Mouse (Mus musculus) midbrain, postnatal 0 days (tissue): ENCODE results near the gene Lrmp. TPM values are rescaled to one million over a fixed set of nuclear protein-coding genes. Genes with fewer than 3 reads are reported as not detected.

Experiments
- ATAC-seq: fragments of 200-750 bp; cut with Nextera tagmentation; 2 replicates; pipeline ENCODE4 v1.8.0; 2017; ENCODE audit warnings: moderate number of reproducible peaks, mild to moderate bottlenecking, moderate TSS enrichment, moderate library complexity; ENCODE audit not compliant: low FRiP score
- DNase-seq: peaks from one replicate; pipeline ENCODE4 v3.0.0-alpha.2; 2015; ENCODE audit warnings: low spot score
- H3K27ac ChIP-seq: fragments of 300-500 bp; sonication (generic); 2 replicates; pipeline ENCODE4 v1.5.1; 2014; ENCODE audit warnings: low read depth, mild to moderate bottlenecking, low read length, mixed read lengths
- H3K27me3 ChIP-seq: fragments of 300-500 bp; sonication (generic); 2 replicates; pipeline ENCODE4 v1.6.1; 2014; ENCODE audit warnings: low read length, control low read depth, mixed read lengths; ENCODE audit not compliant: insufficient read depth
- H3K36me3 ChIP-seq: fragments of 300-500 bp; sonication (generic); 2 replicates; pipeline ENCODE4 v1.6.1; 2014; ENCODE audit warnings: low read length, control low read depth, mixed read lengths; ENCODE audit not compliant: insufficient read depth
- H3K4me1 ChIP-seq: fragments of 300-500 bp; sonication (generic); 2 replicates; pipeline ENCODE4 v1.6.1; 2014; ENCODE audit warnings: mild to moderate bottlenecking, control low read depth, antibody characterized with exemption, low read length, mixed read lengths; ENCODE audit not compliant: insufficient read depth
- H3K4me2 ChIP-seq: fragments of 300-500 bp; sonication (generic); 2 replicates; pipeline ENCODE4 v1.6.1; 2014; ENCODE audit warnings: low read depth, mild to moderate bottlenecking, low read length, mixed read lengths; ENCODE audit not compliant: poor library complexity, severe bottlenecking
- H3K4me3 ChIP-seq: fragments of 300-500 bp; sonication (generic); 2 replicates; pipeline ENCODE4 v1.5.1; 2014; ENCODE audit warnings: low read depth, mild to moderate bottlenecking, low read length, moderate library complexity
- H3K9ac ChIP-seq: fragments of 300-500 bp; sonication (generic); replicated peaks from 2 replicates; pipeline ENCODE4 v1.6.1; 2014; ENCODE audit warnings: mild to moderate bottlenecking, low read length, moderate library complexity, mixed read lengths; ENCODE audit not compliant: poor library complexity, severe bottlenecking
- H3K9me3 ChIP-seq: fragments of 300-500 bp; sonication (generic); 2 replicates; pipeline ENCODE4 v1.6.1; 2016; ENCODE audit warnings: low read length, control low read depth
- CTCF ChIP-seq: IDR thresholded peaks from 2 replicates; pipeline ENCODE4 v1.5.1; 2016; ENCODE audit warnings: antibody characterized with exemption, mild to moderate bottlenecking
- WGBS: fragments of 180-500 bp; shearing (Covaris S2); extraction: QIAGEN DNeasy Blood & Tissue Kit; methylation state at CpG from one replicate; pipeline ENCODE4 v1.1.7; 2014; 5-methylcytosine and 5-hydroxymethylcytosine counted together
- polyA plus RNA-seq: library from polyadenylated mRNA; unstranded; fragments of >200 nt; fragmentation: Nextera tagmentation; extraction: Ambion mirVana; gene quantifications from 2 replicates; pipeline ENCODE4 v1.2.1, GENCODE M21; 2015
- total RNA-seq: library from RNA; depleted of rRNA; stranded (reverse); fragments of >200 nt; gene quantifications from 2 replicates; pipeline ENCODE4 v1.2.3, GENCODE M21; 2014

The Lrmp gene
- total and polyA plus RNA-seq, 2 experiments from 2014 or later = 0.59 to 1.8 TPM

DNA sequence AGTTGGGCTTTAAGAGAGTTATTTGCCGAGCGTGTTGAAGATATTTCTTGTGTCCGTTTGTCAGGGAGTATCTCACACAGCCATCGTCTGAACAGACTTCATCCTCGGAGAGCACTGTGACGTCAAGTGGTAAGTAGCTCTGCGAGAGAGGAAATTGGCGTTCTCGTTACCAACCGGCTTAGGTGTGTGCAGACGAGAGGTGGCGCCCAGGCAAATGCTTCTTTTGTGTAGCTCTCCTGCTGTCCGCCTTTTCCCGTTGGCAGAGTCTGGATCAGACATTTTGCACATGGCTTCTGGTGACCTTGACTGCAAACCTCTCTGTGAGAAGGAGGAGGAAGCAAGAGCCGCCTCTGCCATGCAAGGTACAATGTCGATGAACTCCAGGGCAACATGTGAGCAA is 32.3 kb downstream of the Lrmp start:
- 86% methylated on average over 16 of the region's 16 CpGs for WGBS
- H3K36me3 ChIP-seq = no peaks in the 10 kb centered on the region
- H3K27me3 ChIP-seq = no peaks in the 10 kb centered on the region
- no peaks in the 10 kb centered on the region for H3K9me3 ChIP-seq
- no peak for TF ChIP-seq CTCF
- no peaks in the 10 kb centered on the region for H3K4me1 ChIP-seq
- ATAC-seq (no peak), DNase-seq (no peak)
- no peak overlapping the region for H3K4me3 ChIP-seq
- no peak overlapping the region for H3K4me2 ChIP-seq
- 0 out of 2 replicates have a peak overlapping the region, but pooled peaks have one; percentile 13 for H3K9ac ChIP-seq
- no peak overlapping the region for H3K27ac ChIP-seq

DNA sequence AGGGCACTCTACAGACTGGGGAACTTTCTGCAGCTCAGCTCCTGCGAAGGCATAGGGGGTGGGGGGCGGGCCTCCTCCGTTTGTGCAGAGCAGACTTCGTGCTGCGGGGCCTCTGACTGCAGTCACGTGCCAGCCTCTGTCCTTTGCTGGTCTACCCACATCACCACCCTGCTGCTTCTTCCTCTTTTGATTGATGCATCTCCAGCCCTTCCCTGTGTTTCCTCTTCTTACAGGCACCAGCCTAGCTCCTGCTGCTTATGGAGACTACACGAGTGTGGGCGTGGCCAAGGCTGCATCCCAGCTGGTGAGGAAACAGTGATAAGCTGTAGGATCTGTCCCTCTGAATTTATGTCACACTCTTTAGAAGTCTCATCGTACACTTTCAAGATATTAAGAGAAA is 33.6 kb downstream of the Lrmp start:
- Histone ChIP-seq H3K4me3 (no peak overlapping the region), H3K27ac (no peak overlapping the region), H3K4me2 (no peak overlapping the region), H3K9me3 (no peaks in the 10 kb centered on the region), H3K27me3 (no peaks in the 10 kb centered on the region), H3K36me3 (no peaks in the 10 kb centered on the region), H3K4me1 (no peaks in the 10 kb centered on the region), H3K9ac (no peak overlapping the region)
- WGBS = 28% methylated on average over 9 of the region's 9 CpGs
- ATAC-seq = 0 out of 2 replicates have a peak, but pooled peaks have one; percentile 10
- DNase-seq = no peak
- TF ChIP-seq CTCF = no peak

DNA sequence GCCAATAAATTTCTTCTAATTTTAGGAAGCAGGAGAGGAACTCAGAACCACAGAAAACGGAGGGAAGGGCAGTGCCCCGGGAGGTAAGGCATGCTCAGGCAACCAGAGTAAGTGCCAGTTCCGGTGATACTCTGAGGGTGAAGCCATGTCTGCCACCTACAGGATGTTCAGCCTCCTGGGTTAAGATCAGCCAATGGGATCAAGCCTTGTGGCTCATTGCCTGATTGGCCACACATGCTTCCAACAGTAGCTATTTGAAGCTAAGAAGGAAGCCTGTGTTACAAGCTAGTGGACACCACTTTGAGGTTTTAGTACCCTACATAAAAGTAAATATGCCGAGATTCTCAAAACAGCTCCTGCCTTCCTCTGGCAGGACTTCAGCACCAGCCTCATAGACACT is 43.2 kb downstream of the Lrmp start:
- Histone ChIP-seq H3K9ac (no peak overlapping the region), H3K36me3 (no peaks in the 10 kb centered on the region), H3K4me3 (no peak overlapping the region), H3K9me3 (no peaks in the 10 kb centered on the region), H3K27ac (no peak overlapping the region), H3K27me3 (no peaks in the 10 kb centered on the region), H3K4me1 (no peaks in the 10 kb centered on the region), H3K4me2 (no peak overlapping the region)
- ATAC-seq (no peak), DNase-seq (no peak)
- TF ChIP-seq CTCF = no peak
- WGBS = 82% methylated on average over 4 of the region's 4 CpGs

DNA sequence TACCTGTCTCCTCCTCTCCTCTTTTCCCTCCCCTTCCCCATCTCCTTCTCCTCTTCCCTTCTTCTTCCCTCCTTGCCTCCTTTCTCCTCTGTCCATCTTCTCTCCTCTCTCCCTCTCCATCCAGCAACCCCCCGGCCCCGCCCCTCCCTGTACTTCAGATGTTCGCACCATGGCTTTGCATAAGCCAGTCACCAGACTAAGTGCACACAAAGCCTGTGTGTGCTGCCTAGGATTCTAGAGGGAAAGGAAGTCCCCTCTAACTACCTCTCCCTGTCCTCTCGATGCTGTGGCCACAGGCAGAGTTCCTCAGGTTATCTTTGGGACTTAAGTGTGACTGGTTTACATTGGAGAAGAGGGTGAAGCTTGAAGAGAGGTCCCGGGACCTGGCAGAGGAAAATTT is 45.1 kb downstream of the Lrmp start:
- Histone ChIP-seq H3K4me1 (no peaks in the 10 kb centered on the region), H3K9me3 (no peaks in the 10 kb centered on the region), H3K36me3 (no peaks in the 10 kb centered on the region), H3K27ac (no peak overlapping the region), H3K27me3 (no peaks in the 10 kb centered on the region), H3K4me3 (no peak overlapping the region), H3K4me2 (no peak overlapping the region), H3K9ac (no peak overlapping the region)
- no peak for TF ChIP-seq CTCF
- ATAC-seq = no peak
- WGBS = 73% methylated on average over 5 of the region's 5 CpGs
- DNase-seq = no peak

DNA sequence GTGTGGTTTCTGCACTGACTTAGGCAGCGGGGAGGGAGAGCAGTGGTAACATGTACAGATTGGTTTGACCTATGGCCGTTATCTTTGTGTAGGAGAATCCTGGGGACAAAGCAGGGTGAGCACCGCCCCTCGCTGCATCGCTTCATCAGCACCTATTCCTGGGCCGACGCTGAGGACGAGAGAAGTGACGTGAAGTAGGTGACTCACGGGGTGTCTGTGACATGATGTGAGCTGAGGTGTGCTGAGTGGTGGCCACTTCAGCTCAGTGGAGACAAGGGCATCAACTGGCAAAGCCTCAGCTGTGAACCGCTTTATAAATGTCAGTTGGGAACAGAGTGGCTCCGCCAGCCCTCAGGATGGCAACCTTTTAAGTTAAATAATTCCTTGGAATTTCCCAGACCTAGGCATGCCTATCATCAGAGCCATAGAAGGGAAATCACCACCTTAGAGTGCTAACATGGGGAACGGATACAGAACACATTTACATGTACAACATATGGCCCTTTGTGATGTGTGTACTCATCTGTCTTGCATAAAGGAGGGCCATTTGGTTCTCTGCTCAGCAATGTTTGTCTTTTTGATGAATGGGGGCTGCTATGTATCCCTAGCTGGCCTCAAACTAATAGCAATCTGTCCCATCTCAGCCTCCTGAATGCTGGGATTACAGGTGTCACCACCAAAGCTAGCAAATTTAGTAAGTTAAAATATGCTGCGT is 56.6 kb downstream of the Lrmp start:
- H3K4me1 ChIP-seq = 0 out of 2 replicates have a peak, but pooled peaks cover 5% of the 10 kb centered on the region
- H3K9ac ChIP-seq = no peak overlapping the region
- DNase-seq = no peak
- H3K27ac ChIP-seq = no peak overlapping the region
- no peak for ATAC-seq
- no peak overlapping the region for H3K4me3 ChIP-seq
- TF ChIP-seq CTCF = no peak
- H3K27me3 ChIP-seq = peaks cover 8% of the 10 kb centered on the region
- H3K9me3 ChIP-seq = no peaks in the 10 kb centered on the region
- no peaks in the 10 kb centered on the region for H3K36me3 ChIP-seq
- WGBS = 83% methylated on average over 14 of the region's 14 CpGs
- no peak overlapping the region for H3K4me2 ChIP-seq

DNA sequence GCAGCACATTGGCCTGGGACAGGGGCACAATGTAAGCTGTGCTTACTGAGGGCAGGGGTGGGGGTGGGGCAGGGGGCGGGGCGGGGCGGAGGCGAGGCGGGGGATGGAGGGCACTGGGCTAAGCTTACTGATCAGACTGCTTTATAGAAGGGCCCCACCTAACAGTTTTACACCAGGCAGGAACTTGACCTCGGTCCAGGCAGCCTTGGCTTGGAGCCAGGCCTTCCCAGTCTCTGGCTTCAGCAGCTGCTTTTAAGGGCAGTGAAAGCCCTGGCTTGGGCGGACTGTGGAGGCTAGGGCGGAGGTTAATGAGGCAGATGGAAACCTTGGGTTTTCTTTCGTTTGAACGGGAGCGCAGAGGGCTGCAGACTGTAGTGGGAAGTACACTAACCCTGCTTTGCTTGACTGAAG is 58.3 kb downstream of the Lrmp start:
- Histone ChIP-seq H3K27me3 (peaks cover 8% of the 10 kb centered on the region), H3K4me1 (0 out of 2 replicates have a peak, but pooled peaks cover 5% of the 10 kb centered on the region), H3K27ac (no peak overlapping the region), H3K4me2 (no peak overlapping the region), H3K36me3 (no peaks in the 10 kb centered on the region), H3K9ac (no peak overlapping the region), H3K9me3 (no peaks in the 10 kb centered on the region), H3K4me3 (no peak overlapping the region)
- DNase-seq (peak; percentile 63), ATAC-seq (no peak)
- WGBS = 4% methylated on average over 11 of the region's 11 CpGs
- TF ChIP-seq CTCF = no peak
